Mouse (Mus musculus) spleen, adult 2 months (tissue): ENCODE measurements around the gene Gnl1.

Experiments
- CTCF ChIP-seq: fragments of 200-500 bp; IDR thresholded peaks from 2 replicates; pipeline ENCODE4 v1.5.1; 2011; ENCODE audit warnings: mild to moderate bottlenecking, inconsistent platforms; ENCODE audit not compliant: insufficient read depth, insufficient read length, insufficient replicate concordance; ENCODE audit errors: extremely low read depth
- POLR2A ChIP-seq: fragments of 200-500 bp; IDR thresholded peaks from 2 replicates; pipeline ENCODE4 v1.6.1; 2011; ENCODE audit warnings: low read depth, low read length, inconsistent platforms

DNA sequence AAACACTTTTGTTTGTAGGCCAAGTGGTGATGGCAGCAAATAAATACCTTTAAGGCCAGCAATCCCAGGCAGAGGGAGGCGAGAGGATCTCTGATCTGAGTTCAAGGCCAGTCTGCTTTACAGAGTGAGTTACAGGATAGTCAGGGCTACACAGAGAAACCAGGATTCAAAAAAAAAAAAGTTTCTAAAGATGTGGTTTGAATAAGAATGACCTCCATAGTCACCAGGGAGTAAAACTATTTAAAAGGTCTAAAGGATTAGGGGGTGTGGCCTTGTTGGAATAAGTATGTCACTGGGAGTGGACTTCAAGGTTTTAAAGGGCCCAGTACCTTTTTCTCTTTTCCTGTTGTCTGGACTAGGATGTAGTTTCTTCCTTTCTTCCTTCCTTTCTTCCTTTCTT lies 39.7 kb upstream of the Gnl1 start:
- no peak for TF ChIP-seq CTCF
- TF ChIP-seq POLR2A = no peak
